Mouse (Mus musculus): ENCODE results near the gene Zfp780b.
"Not testable (repeated sequence)": the region's sequence is repeated elsewhere in the genome, so short reads cannot be mapped to it uniquely, and the experiment has no call there.

Gene Zfp780b

GRCm38 (mm10) chr7:27978683-27979528 is at the start of gene Zfp780b:
TSS of gene Zfp780b (minus strand) at chr7:27979171.
- peak; percentile 87 for DNase-seq

- DNase-seq = no peak
These were observed 35.5 kb upstream of the Zfp780b start for GRCm38 (mm10) chr7:28014445-28014810.

GRCm38 (mm10) chr7:28013549-28014444 is 34.8 kb upstream of the Zfp780b start, which contains the start of gene Zfp850:
TSS of gene Zfp850 (minus strand) at chr7:28014115.
- peak; percentile 89 for DNase-seq

- DNase-seq = no peak
These were observed 31.3 kb upstream of the Zfp780b start for GRCm38 (mm10) chr7:28010271-28010670.

- no peak for DNase-seq
These were observed 3.2 kb upstream of the Zfp780b start for GRCm38 (mm10) chr7:27982197-27982596.

GRCm38 (mm10) chr7:27949451-27949850 is 29.5 kb downstream of the Zfp780b start:
- DNase-seq = not testable (repeated sequence)

GRCm38 (mm10) chr7:27941869-27942268 is 37.1 kb downstream of the Zfp780b start:
- DNase-seq = peak; percentile 32

- not testable (repeated sequence) for DNase-seq
These were observed 45.2 kb downstream of the Zfp780b start for GRCm38 (mm10) chr7:27933800-27934158.

DNA sequence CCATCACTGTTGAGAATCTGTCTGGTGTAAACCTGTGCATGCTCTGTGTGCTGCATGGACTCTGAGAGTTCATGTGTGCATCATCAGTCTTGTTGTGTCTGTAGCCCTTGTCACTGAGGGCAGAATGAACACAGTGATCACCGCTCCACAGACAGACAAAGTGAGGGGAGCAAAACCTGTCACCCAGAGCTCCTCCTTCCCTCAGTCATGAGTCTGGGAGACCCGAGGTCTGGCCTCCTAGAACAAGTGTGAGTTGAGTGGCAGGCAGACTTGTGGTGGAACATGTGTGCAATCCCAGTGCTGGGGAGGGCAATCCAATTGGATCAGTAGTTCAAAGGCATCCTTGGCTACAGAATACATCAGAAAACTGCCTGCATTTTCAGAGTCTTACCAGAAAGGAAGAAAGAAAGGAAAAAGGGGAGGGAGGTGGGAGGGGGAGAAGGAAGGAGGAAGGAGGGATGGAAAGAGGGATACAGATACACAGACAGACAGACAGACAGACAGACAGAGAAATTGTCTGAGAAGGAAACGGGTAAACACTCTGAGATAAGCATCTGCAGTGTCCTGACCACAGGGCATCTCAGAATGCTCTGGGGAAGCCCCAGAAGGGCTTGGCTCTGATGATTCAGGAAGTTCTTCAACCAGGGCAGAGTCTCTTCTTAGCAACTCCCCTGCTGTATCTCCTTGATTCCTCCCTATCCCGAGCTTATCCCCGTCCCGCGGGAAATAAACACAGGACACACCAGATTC is 45.7 kb downstream of the Zfp780b start:
- DNase-seq = peak; percentile 8

- peak; percentile 90 for DNase-seq
These were observed 49.9 kb downstream of the Zfp780b start, which contains the start of gene Zfp974 for GRCm38 (mm10) chr7:27928818-27929695. TSS of gene Zfp974 (minus strand) at chr7:27929460.

DNA sequence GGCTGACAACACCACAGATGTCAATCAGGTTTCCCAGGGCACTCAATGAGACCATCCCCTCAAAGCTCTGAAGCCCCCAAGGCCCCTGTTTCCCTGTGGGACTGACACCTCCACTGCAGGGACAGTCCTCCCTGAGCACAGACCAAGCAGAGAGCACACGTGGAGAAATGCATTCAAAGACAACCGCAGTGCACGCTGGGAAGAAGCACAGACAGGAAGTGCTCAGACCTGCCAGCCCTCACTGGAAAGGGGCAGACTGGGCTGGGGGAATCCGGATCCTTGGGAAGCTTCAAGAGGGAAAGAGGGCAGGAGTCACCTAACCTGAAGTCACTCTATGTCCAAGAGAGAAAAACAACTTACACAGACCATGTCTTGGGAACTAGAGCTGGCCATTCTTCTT is 51.9 kb downstream of the Zfp780b start:
- DNase-seq = not testable (repeated sequence)

GRCm38 (mm10) chr7:27910952-27911351 is 68.0 kb downstream of the Zfp780b start:
- not testable (repeated sequence) for DNase-seq

Measured in retina, postnatal 1 day (tissue).